Mouse (Mus musculus) kidney, postnatal 0 days (tissue): ENCODE measurements around the gene Lrpap1. TPM values are rescaled to one million over a fixed set of nuclear protein-coding genes. Genes with fewer than 3 reads are reported as not detected.

Experiments
- ATAC-seq: fragments of 200-750 bp; cut with Nextera tagmentation; replicated peaks from 2 replicates; pipeline ENCODE4 v1.8.0; 2017; ENCODE audit warnings: low read depth, moderate number of reproducible peaks, moderate TSS enrichment, moderate library complexity; ENCODE audit not compliant: low FRiP score
- DNase-seq: peaks from one replicate; pipeline ENCODE4 v3.0.0-alpha.2; 2016; ENCODE audit warnings: low spot score
- H3K27ac ChIP-seq: fragments of 300-500 bp; sonication (generic); 2 replicates; pipeline ENCODE4 v1.5.1; 2014; ENCODE audit warnings: mild to moderate bottlenecking
- H3K27me3 ChIP-seq: fragments of 300-500 bp; sonication (generic); 2 replicates; pipeline ENCODE4 v1.6.1; 2014; ENCODE audit warnings: low read length, mixed read lengths; ENCODE audit not compliant: insufficient read depth
- H3K36me3 ChIP-seq: fragments of 300-500 bp; sonication (generic); 2 replicates; pipeline ENCODE4 v1.6.1; 2014; ENCODE audit warnings: low read length, mixed read lengths; ENCODE audit not compliant: insufficient read depth
- H3K4me1 ChIP-seq: fragments of 300-500 bp; sonication (generic); replicated peaks from 2 replicates; pipeline ENCODE4 v1.6.1; 2014; ENCODE audit warnings: antibody characterized with exemption, low read length, mixed read lengths; ENCODE audit not compliant: insufficient read depth
- H3K4me2 ChIP-seq: fragments of 300-500 bp; sonication (generic); 2 replicates; pipeline ENCODE4 v1.6.1; 2014; ENCODE audit warnings: mild to moderate bottlenecking, low read length, moderate library complexity, mixed read lengths
- H3K4me3 ChIP-seq: fragments of 300-500 bp; sonication (generic); replicated peaks from 2 replicates; pipeline ENCODE4 v1.5.1; 2014; ENCODE audit warnings: low read depth, low read length
- H3K9ac ChIP-seq: fragments of 300-500 bp; sonication (generic); 2 replicates; pipeline ENCODE4 v1.6.1; 2014; ENCODE audit warnings: low read depth, low read length
- H3K9me3 ChIP-seq: fragments of 300-500 bp; sonication (generic); replicated peaks from 2 replicates; pipeline ENCODE4 v1.6.1; 2016; ENCODE audit warnings: low read length, inconsistent platforms, mixed read lengths
- CTCF ChIP-seq: IDR thresholded peaks from 2 replicates; pipeline ENCODE4 v1.5.1; 2016; ENCODE audit warnings: antibody characterized with exemption, low read depth, mild to moderate bottlenecking, moderate library complexity
- WGBS: fragments of 180-500 bp; shearing (Covaris S2); extraction: QIAGEN DNeasy Blood & Tissue Kit; methylation state at CpG from one replicate; pipeline ENCODE4 v1.1.7; 2014; 5-methylcytosine and 5-hydroxymethylcytosine counted together
- polyA plus RNA-seq: library from polyadenylated mRNA; unstranded; fragments of >200 nt; fragmentation: Nextera tagmentation; extraction: Ambion mirVana; gene quantifications from 2 replicates; pipeline ENCODE4 v1.2.1, GENCODE M21; 2015

The Lrpap1 gene
- polyA plus RNA-seq, 1 experiment from 2014 or later: 265 TPM

GRCm38 (mm10) chr5:35112444-35112843 lies 6.9 kb upstream of the Lrpap1 start:
- no peak overlapping the region for H3K4me2 ChIP-seq
- H3K27ac ChIP-seq: no peak overlapping the region
- H3K27me3 ChIP-seq: no peaks in the 10 kb centered on the region
- no peaks in the 10 kb centered on the region for H3K9me3 ChIP-seq
- no peaks in the 10 kb centered on the region for H3K4me1 ChIP-seq
- DNase-seq: no peak
- TF ChIP-seq CTCF: no peak
- ATAC-seq: no peak
- no peaks in the 10 kb centered on the region for H3K36me3 ChIP-seq
- 42% methylated on average over 4 of the region's 4 CpGs for WGBS
- H3K4me3 ChIP-seq: no peak overlapping the region
- H3K9ac ChIP-seq: no peak overlapping the region

GRCm38 (mm10) chr5:35105922-35106298 lies 344 bp upstream of the Lrpap1 start:
- H3K9me3 ChIP-seq: no peaks in the 10 kb centered on the region
- H3K4me2 ChIP-seq: peak overlapping the region; percentile 71
- H3K9ac ChIP-seq: peak overlapping the region; percentile 86; the same call in 1 of the 2 replicates
- H3K36me3 ChIP-seq: peaks cover 14% of the 10 kb centered on the region; the same call in 1 of the 2 replicates
- peak overlapping the region; percentile 87; the same call in 1 of the 2 replicates for H3K27ac ChIP-seq
- 7% methylated on average over 11 of the region's 11 CpGs for WGBS
- no peak for TF ChIP-seq CTCF
- peaks cover 20% of the 10 kb centered on the region for H3K4me1 ChIP-seq
- ATAC-seq (peak; percentile 17), DNase-seq (no peak)
- H3K4me3 ChIP-seq: peak overlapping the region; percentile 83
- H3K27me3 ChIP-seq: no peaks in the 10 kb centered on the region

- Histone ChIP-seq H3K9me3 (no peaks in the 10 kb centered on the region), H3K4me3 (peak overlapping the region; percentile 83), H3K4me2 (peak overlapping the region; percentile 71), H3K9ac (peak overlapping the region; percentile 86), H3K27ac (peak overlapping the region; percentile 87; the same call in 1 of the 2 replicates), H3K4me1 (peaks cover 20% of the 10 kb centered on the region), H3K27me3 (no peaks in the 10 kb centered on the region), H3K36me3 (peaks cover 23% of the 10 kb centered on the region; the same call in 1 of the 2 replicates)
- ATAC-seq (0 out of 2 replicates have a peak, but pooled peaks have one; percentile 6), DNase-seq (peak; percentile 20)
- TF ChIP-seq CTCF: no peak
- 61% methylated on average over 8 of the region's 8 CpGs for WGBS
These were observed 1.2 kb downstream of the Lrpap1 start for GRCm38 (mm10) chr5:35104183-35104959.

- ATAC-seq (no peak), DNase-seq (no peak)
- peaks cover 32% of the 10 kb centered on the region for H3K36me3 ChIP-seq
- peaks cover 20% of the 10 kb centered on the region for H3K4me1 ChIP-seq
- H3K4me3 ChIP-seq: no peak overlapping the region
- 73% methylated on average over 2 of the region's 2 CpGs for WGBS
- H3K9ac ChIP-seq: peak overlapping the region; percentile 38; the same call in 1 of the 2 replicates
- H3K27ac ChIP-seq: no peak overlapping the region
- peak overlapping the region; percentile 71 for H3K4me2 ChIP-seq
- no peaks in the 10 kb centered on the region for H3K27me3 ChIP-seq
- TF ChIP-seq CTCF: no peak
- H3K9me3 ChIP-seq: no peaks in the 10 kb centered on the region
These were observed 2.0 kb downstream of the Lrpap1 start for GRCm38 (mm10) chr5:35103528-35103927.

- 70% methylated on average over 8 of the region's 8 CpGs for WGBS
- no peak for ATAC-seq
- no peaks in the 10 kb centered on the region for H3K9me3 ChIP-seq
- H3K4me3 ChIP-seq: no peak overlapping the region
- H3K4me1 ChIP-seq: peaks cover 20% of the 10 kb centered on the region
- no peak for TF ChIP-seq CTCF
- peak overlapping the region; percentile 71; the same call in 1 of the 2 replicates for H3K4me2 ChIP-seq
- no peak for DNase-seq
- peak overlapping the region; percentile 38; the same call in 1 of the 2 replicates for H3K9ac ChIP-seq
- no peaks in the 10 kb centered on the region for H3K27me3 ChIP-seq
- peaks cover 35% of the 10 kb centered on the region for H3K36me3 ChIP-seq
- H3K27ac ChIP-seq: no peak overlapping the region
These were observed 2.5 kb downstream of the Lrpap1 start for GRCm38 (mm10) chr5:35103086-35103485.

GRCm38 (mm10) chr5:35091636-35092035 lies 13.9 kb downstream of the Lrpap1 start:
- no peak for TF ChIP-seq CTCF
- no peak overlapping the region for H3K4me3 ChIP-seq
- H3K27ac ChIP-seq: no peak overlapping the region
- DNase-seq (peak; percentile 79), ATAC-seq (peak; percentile 48; the same call in 1 of the 2 replicates)
- WGBS: 46% methylated on average over 3 of the region's 3 CpGs
- H3K36me3 ChIP-seq: peaks cover 44% of the 10 kb centered on the region
- H3K9ac ChIP-seq: no peak overlapping the region
- no peak overlapping the region for H3K4me2 ChIP-seq
- H3K4me1 ChIP-seq: no peaks in the 10 kb centered on the region
- H3K27me3 ChIP-seq: no peaks in the 10 kb centered on the region
- H3K9me3 ChIP-seq: no peaks in the 10 kb centered on the region
